Mouse (Mus musculus) C3H10T1/2 (cell line): ENCODE data around the gene Mrps6. TPM values are rescaled to one million over a fixed set of nuclear protein-coding genes. Genes with fewer than 3 reads are reported as not detected.

Source experiments
- polyA plus RNA-seq, 2 experiments: library from polyadenylated mRNA; unstranded; fragments of >200 nt; fragmentation: generic; extraction: Trizol; gene quantifications; one replicate each; pipeline ENCODE4 v1.2.1; 2012; ENCODE audit warnings: missing spikeins in 2 of 2

Mrps6 gene
- 100 to 1,000 TPM; 480 to 691 TPM for polyA plus RNA-seq

GRCm38 (mm10) chr16:92057852-92058643, at the start of gene Mrps6, which contains the start of the genes Gm49711 and Slc5a3:
TSS of gene Mrps6 (plus strand) at chr16:92058270.
TSS of gene Gm49711 (plus strand) at chr16:92058316.
TSS of gene Slc5a3 (plus strand) at chr16:92058322.

Other genes with a start within 250 kb of the Mrps6 start
- gene Gm49711, start within 50 bp of the Mrps6 start, polyA plus RNA-seq = under 1 TPM; 0.35 to 0.42 TPM
- 1 to 10 TPM in 1 of 2 experiments, under 1 TPM in 1; 0.71 to 3.8 TPM for gene Slc5a3, start 52 bp downstream of the Mrps6 start, polyA plus RNA-seq
- under 1 TPM in 1 of 2 experiments, not detected in 1; 0.05 TPM for gene Kcne2, start 234.1 kb downstream of the Mrps6 start, polyA plus RNA-seq
- 100 to 1,000 TPM in 1 of 2 experiments, 10 to 100 TPM in 1; 70.2 to 175 TPM for gene Smim11, start 243.0 kb downstream of the Mrps6 start, polyA plus RNA-seq